Mouse (Mus musculus): ENCODE results near the gene Rabggta.

The Rabggta gene

DNA sequence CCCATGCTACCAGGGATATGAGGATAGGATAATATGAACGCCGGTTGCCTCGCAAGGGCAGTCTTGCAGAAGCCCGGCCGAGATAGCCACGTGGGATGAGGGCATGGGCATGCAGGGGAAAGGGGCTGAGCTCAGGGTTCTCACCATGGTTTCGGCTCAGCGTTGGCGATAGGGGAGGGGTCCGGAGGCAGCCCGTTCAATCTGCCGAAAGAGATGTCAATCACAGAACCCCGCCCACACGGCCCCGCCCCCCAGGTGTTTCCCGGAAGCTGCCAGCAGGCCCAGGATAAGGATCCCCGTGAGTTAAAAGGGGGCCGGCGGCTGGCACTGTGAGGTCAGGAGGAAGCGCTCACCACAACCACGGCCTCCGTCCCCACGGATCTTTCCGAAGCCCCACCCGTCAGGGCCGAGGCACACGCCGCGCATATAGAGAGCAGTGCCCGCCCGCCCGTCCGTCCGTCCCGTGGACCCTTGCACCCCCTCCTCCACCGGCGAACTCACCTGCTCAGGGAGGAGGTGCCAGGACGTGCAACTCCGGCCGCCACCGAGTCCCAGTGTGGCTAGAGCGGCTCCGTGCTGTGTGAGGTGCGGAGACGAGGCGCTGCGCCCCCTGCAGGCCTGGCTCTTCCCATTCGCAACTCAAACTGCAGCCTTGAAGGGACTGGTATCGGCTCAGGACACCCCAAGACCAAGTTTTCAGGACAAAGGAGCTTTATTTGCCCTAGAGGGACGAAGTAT, at the start of gene Rabggta:
Rabggta (minus strand) TSS at position 564 of the 738 bp plus-strand sequence.
- DNase-seq (ENCODE audit: low spot score) = peak; percentile 88

DNA sequence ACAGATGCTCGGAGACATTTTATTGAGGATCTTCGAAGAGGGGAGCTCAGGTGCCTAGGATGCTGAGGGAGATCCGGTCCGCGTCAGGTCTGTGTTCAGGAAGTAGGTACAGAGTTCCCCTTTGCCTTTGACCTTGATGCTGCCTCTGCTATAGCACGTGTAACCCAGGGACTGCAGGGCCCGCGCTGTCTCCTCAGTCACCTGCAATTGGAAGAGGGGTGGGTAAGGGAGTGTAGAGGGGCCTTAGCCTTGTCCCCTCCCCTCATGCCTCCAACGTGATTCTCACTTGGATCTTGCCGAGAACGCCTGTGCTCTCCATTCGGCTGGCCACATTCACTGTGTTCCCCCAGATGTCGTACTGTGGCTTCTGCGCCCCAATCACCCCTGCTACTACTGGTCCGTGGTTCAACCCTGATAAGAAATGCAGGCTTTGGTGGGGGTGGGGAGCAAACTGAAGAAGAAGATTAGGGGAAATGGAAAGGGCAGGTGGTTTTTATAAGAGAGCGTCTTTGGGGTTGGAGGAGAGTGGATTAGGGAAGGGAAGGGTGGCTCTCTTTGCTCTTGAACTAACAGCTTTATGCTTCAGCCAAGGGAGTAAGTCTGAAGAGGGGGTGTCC, 47.1 kb upstream of the Rabggta start:
- no peak for DNase-seq (ENCODE audit: low spot score)

DNA sequence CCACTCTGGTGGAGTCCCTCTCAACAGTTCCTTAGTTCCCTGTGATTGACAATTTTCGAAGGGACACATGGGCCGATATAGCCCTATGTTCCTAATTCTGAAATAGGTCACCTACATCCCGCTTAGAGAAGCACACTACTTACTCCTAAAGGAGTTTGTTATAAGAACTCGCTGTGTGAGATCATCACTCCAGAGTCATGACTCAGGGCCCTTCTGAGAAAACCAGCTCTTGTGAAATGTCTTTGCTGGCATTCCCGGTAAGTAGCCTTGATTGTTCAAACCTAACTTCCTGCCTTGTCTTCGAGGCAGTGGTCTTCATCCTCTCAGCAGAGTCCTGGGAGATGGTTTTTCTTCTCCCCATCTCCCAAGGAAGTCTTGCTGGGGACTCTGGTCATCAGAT, 46.5 kb upstream of the Rabggta start:
- DNase-seq (ENCODE audit: low spot score) = no peak

DNA sequence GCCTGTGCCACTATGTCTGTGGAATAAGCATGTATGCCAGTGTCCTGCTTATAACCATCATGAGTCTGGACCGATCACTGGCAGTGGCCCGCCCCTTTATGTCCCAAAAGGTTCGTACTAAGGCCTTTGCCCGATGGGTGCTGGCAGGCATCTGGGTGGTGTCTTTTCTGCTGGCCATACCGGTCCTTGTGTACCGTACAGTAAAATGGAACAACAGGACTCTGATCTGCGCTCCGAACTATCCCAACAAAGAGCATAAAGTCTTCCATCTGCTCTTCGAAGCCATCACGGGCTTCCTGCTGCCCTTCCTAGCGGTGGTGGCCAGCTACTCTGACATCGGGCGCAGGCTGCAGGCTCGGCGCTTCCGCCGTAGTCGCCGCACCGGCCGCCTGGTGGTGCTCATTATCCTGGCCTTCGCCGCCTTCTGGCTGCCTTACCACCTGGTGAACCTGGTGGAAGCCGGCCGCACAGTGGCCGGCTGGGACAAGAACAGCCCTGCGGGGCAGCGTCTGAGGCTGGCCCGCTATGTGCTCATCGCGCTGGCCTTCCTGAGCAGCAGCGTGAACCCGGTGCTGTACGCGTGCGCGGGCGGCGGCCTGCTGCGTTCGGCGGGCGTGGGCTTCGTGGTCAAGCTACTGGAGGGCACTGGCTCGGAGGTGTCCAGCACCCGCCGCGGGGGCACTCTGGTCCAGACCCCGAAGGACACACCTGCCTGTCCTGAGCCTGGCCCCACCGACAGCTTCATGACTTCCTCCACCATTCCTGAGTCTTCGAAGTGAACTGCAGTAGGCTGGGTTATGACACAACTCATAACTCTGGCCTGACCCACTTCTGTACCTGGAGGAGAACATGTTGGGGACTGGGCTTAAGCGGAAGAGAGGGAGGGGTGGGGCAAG, 45.7 kb upstream of the Rabggta start:
- DNase-seq (ENCODE audit: low spot score) = no peak

DNA sequence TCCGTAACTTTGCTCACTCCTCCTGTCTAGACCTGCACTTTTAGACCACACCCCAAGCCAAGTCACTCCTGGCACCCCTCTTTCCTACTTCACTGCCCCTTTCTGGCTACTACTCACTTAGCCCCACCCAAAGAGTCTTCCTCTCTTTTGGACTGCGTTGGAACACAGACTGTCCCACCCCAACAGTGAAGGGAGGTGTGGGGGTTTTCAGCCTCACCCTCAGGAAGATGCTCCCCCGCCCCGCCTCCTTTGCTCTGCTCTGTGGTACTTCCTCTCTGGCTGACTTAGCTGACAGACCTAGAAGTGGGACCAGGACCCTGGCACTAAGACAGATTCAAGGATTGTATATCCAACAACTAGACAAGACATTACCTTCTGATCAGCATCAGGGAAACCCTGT, 43.6 kb upstream of the Rabggta start, which contains the start of gene Ltb4r1:
Ltb4r1 (plus strand) TSS at position 267 of the 400 bp plus-strand sequence.
- no peak for DNase-seq (ENCODE audit: low spot score)

DNA sequence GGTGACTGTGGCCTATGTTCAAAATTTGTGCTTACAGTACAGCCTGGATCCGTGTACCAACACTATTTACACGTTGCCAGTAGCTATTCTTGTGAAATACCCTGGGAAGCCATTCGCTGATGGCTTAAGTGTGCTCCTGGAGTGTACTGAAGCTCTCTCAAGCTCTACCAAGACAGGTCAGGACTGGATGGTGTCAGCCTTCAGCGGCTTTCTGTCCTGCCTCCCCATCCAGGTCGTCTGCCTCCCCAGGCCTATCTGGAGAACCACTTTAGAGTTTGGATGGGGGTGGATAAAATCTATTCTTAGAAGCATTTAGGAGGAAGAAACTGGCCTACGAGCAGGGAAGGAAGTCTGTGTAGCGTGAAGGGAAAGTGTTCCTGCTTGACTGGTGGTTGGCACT, 41.1 kb upstream of the Rabggta start:
- DNase-seq (ENCODE audit: low spot score) = no peak

DNA sequence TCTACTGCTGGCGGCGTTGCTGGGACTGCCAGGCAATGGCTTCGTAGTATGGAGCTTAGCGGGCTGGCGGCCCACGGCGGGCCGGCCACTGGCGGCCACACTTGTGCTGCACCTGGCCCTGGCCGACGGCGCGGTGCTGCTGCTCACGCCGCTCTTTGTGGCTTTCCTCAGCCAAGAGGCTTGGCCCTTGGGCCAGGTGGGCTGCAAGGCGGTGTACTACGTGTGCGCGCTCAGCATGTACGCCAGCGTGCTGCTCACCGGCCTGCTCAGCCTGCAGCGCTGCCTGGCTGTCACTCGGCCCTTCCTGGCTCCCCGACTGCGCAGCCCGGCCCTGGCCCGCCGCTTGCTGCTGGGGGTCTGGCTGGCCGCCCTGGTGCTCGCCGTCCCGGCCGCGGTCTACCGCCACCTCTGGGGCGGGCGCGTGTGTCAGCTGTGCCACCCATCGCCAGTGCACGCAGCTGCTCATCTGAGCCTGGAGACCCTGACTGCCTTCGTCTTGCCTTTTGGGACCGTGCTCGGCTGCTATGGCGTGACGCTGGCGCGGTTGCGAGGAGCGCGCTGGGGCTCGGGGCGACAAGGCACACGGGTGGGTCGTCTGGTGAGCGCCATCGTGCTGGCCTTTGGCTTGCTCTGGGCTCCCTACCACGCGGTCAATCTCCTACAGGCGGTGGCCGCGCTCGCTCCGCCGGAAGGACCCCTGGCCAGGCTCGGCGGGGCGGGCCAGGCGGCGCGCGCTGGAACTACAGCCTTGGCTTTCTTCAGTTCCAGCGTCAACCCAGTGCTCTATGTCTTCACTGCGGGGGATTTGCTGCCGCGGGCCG, 40.1 kb upstream of the Rabggta start:
- DNase-seq (ENCODE audit: low spot score) = no peak

DNA sequence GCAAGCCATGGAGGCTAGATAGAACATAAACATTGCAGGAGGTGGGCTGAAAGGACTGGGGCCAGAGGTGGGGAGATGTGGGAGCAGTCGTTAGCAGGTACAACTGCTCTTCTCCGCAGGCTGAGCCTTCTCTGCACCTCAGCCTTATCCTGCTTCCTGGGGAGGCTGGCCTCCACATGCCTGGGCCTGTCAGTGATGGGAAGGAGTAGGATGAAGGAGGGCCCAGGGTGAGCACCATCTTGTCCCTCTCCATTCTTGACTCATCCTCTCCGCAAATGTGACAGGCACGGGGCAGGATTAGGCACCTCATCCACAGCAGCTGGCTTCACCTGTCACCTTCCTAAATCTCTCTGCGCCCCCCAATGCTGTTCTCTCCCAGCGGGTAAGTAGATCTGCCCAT, 39.1 kb upstream of the Rabggta start, which contains the start of gene Ltb4r2:
Ltb4r2 (plus strand) TSS at position 266 of the 400 bp plus-strand sequence.
- no peak for DNase-seq (ENCODE audit: low spot score)

DNA sequence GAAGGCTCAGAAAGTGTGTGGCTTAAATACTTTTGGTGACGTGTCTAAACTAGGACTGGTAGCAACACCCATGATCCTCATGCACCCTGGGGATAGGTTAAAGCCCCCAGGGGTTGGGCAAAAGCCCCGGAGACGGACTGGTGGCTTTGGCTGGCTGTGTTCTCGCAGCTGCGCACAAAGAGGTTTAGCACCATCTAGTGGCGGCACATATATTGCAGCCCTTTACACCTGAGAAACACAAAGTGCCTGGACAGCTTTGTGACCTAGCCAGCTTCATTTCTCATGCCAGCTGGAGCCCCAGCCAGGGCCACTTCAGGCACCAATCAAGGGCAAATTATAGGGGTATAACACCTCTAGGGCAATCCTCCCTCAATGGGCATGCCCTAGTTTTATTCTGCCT, 38.1 kb upstream of the Rabggta start:
- DNase-seq (ENCODE audit: low spot score) = peak; percentile 66

DNA sequence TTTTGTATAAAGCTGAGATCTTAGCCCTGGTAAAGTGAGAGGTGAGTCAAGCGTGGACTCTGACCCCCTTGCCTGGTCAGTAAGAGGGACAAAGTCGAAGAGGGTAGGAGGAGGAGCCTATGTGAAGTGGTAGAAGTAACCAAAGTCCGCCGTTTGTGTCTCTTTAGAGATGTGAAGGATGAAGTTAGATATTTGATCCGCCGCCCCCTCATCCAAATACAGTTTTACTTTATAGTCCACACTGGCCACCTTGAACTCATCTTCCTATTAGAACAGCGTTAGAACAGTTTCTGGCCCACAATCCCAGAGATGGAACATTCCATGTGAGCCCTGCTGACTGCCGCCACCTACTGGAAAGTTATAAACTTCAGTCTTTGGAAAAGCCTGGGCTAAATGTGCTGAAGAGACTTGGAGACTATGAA, 36.3 kb upstream of the Rabggta start, which contains the start of gene Cideb:
Cideb (minus strand) TSS at position 96 of the 422 bp plus-strand sequence.
- no peak for DNase-seq (ENCODE audit: low spot score)

DNA sequence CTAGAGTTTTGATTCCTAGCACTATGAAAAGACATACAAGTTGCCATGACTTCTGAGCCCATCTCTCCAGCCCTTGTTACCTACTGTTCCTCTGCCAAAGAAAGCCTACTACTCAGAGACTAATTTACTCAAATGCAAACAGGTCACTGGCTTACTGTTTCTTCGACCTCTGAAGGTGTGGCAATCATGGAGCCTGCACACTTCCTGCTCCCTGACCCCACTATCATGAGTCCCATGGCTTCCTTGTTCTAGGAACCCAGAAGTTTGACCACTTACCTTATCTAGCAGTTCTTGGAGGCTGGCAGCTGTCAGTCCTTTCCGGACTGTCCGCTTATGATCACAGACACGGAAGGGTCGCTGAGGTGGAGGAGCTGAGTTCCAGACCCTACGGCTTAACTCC, 35.5 kb upstream of the Rabggta start:
- no peak for DNase-seq (ENCODE audit: low spot score)

DNA sequence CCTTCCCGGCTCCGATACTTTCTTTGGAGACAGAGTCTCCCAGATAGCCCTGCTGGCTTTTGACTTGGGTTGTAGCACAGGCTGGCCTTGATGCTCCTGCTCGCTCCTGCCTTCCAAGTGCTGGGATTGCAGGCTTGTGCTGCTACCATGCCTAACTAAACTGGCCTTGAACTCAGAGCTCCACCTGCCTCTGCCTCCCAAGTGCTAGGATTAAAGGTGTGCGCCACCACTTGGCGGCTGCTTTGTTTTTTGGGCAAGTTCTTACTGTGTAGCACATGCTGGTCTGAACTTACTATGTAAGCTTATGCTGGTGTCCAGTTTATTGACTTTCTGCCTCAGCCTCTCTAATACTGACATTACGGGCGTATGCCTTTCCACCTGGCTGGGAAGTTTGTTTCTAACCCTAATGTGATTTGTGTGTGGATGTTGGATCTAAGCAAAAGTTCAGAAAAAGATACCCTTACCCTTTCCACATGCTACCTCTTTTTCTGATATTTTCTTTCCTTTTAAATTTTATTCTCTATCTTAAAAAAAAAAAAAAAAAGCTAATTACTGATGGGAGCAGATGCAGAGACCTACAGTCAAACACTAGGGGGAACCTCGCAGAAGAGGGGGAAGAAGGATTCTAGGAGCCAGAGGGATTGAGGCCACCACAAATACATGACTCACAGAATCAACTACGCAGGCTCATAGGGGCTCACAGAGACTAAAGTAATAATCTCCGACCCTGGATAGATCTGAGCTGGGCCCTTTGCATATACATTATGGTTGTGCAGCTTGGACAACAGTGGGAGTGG, 25.2 kb upstream of the Rabggta start:
- no peak for DNase-seq (ENCODE audit: low spot score)

DNA sequence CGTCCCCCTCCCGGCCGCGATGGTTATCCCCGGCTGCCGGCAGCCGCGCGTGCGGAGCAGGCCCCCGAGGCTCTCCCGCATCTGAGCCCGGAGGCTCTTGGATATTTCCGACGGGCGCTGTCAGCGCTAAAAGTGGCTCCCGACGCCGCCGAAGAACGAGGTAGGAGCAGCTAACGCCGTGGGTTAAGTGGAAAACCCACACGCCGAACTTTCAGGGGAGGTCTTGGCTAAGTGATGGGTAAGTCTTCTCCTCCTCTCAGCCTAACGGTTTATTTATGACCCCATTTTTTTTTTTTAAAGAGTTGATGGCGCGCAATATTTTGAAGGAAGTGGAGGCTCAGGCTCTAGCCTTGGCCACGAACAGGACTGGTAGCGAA, 23.8 kb upstream of the Rabggta start:
- no peak for DNase-seq (ENCODE audit: low spot score)

DNA sequence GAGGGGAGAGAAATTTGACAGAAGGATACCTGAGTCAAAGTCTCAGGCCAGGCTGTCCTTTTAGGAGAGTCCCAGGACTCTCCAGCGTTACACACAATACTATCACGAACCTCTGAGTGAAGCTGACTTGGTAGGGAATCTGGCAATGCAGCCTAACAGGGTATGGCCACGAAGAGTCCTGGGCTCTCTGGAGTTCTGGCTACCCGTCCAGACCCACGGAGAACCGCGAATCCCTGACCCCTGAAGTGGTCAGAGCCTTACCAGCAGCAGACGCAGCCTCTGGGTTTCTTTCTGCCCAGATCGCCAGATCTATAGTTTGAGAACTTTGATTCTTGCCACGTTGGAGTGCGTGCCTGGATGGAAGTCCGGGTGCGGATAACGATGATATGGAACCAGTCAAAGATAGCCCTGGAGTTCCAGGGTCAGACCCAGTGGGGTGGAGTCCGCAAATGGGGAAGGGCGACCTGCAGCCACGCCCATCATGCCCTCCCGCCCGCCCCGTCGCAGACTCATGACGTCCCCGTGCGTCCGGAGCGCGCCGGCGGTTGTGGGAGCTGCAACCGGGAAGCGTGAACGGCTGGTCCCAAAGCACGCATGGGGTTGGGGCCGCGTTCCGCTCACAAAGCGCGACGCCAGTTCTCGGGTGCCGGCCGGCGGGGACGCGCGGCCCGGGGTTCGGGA, 23.3 kb upstream of the Rabggta start, which contains the start of the genes Dhrs1 and Nop9:
Dhrs1 (minus strand) TSS at position 511 of the 681 bp plus-strand sequence.
Nop9 (plus strand) TSS at position 514 of the 681 bp plus-strand sequence.
- DNase-seq (ENCODE audit: low spot score) = peak; percentile 74

DNA sequence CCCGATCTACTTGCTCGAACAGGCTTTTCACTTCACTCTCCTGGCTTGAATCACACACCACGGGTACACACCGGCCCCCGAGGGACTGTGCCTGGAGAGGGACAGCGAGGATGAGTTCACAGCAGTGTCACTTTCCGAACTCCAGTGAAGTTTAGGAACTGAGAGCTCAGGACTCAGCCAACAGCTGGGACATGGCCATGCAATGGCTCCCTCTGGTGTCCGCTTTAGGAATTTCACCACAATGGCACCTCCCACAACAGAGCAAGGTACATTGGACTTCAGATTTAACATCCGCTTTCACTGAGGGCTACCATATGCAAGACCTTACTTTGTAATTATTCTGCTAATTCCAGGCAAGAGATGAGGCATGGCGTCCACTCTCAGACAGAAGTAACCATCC, 21.6 kb upstream of the Rabggta start:
- peak; percentile 69 for DNase-seq (ENCODE audit: low spot score)

DNA sequence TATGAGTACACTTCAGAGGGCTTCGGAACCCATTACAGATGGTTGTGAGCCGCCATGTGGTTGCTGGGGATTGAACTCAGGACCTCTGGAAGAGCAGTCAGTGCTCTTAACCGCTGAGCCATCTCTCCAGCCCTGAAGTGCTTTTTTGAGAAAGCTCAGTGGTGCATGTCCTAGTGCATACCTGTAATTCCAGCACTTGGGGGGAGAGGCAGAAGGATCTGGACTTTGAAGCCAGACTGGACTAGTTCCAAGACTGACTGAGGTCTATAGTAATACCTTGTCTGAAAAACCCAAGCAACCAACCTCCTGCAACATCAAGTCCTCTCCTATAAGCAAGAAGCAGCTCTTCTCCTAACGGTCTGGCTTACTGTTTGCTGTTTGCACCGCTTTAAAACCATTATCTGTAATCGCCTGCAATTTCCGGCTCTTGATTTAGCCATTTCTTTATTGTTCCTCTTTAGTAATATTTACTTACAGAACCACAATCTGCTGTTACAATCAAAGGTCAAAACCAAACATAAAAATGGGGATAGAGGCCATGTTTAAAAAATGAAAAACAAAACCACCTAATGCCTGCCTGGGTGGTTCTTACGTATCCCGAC, 15.1 kb upstream of the Rabggta start:
- no peak for DNase-seq (ENCODE audit: low spot score)

DNA sequence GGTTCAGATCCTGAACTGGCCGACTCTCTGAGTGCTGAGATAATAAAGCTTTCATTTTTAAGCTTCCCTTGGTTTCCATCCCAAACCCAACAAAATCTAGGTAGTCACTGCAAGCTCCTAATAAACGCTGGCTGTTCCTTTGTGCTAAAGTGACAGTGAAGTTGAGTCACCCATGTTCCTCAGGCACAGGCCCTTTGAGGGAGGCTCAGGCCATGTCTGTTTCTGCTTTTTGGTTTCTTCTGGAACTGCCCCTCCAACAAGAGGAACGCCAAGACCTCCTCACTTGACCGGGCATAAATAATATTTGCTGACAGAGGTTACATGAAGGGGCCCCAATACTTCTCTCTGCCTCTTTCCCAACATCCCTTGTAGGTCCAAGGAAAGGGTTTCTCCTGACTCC, 13.7 kb upstream of the Rabggta start:
- no peak for DNase-seq (ENCODE audit: low spot score)

DNA sequence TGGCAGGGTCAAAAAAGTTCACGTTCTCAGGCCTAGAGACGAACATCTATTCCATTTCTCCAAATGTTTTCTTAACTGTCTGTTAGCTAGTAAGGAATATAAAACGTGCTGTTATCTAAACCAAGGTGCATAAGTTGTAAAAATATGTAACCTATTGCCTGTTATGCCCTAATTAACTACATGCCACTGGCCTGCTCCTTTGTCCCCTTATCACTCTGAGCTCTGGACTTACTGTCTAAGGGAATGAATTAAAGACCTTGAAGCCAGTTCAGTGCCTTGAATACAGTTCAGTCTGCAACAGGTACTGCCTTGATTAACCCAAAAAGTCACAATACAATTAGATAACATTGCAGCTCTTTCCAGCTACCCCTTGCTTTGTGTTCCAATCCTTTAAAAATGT, 13.3 kb upstream of the Rabggta start:
- no peak for DNase-seq (ENCODE audit: low spot score)

DNA sequence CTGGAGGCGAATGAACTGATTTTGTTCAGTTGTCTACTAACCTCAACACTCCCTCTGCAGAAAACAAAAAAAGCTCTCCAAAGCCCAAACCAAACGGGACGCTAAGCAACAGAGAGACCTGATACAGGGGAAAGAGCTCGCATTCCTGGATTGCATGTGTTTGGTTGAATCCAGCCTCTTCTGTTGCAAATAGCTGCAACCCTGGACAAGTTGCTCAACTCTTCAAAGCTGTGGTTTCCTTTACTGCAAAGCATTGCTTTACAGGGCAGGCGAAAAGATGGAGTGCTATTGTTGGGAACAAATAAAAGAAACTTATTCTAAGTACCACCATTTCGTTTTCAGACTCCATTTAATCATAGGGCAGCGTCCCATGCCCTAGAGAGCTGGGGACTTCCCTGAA, 12.8 kb upstream of the Rabggta start:
- no peak for DNase-seq (ENCODE audit: low spot score)

DNA sequence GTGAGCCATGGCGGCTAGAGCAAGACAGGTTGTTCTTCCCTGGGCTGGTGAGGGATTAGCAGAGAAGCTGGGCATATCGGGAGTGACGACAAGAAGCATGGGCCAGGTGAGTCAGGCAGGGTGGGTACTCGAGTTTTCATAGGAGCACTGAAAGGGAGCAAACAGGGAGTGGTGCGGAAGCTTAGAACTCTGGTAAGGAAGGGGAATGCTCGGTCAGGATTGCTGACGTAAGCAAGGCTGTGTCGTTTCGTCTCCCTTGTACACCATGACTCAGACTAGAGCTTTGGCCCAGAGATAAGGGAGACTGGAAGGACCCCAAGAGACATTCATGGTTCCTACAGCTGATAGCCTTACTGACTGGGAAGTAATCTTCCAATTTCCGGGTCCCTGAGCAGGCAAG, 11.8 kb upstream of the Rabggta start:
- DNase-seq (ENCODE audit: low spot score) = no peak
